Mouse (Mus musculus) C2C12 (cell line): Measurements from ENCODE around the gene Mastl. TPM values are rescaled to one million over a fixed set of nuclear protein-coding genes. Genes with fewer than 3 reads are reported as not detected.

Source experiments
- H3K27me3 ChIP-seq: one replicate; pipeline ENCODE4 v1.6.1; 2011; ENCODE audit not compliant: control insufficient read depth, insufficient read depth, insufficient read length
- H3K36me3 ChIP-seq: one replicate; pipeline ENCODE4 v1.6.1; 2011; ENCODE audit not compliant: control insufficient read depth, insufficient read depth
- H3K4me3 ChIP-seq: one replicate; pipeline ENCODE4 v1.5.1; 2011; ENCODE audit warnings: mild to moderate bottlenecking, control low read depth; ENCODE audit not compliant: poor library complexity, insufficient read depth, severe bottlenecking
- H3K79me2 ChIP-seq: one replicate; pipeline ENCODE4 v1.6.1; 2011; ENCODE audit not compliant: control insufficient read depth, insufficient read depth
- H3K79me3 ChIP-seq: one replicate; pipeline ENCODE4 v1.6.1; 2011; ENCODE audit warnings: low read depth, control low read depth
- H3ac ChIP-seq: one replicate; pipeline ENCODE3; 2011; ENCODE audit warnings: low read depth; ENCODE audit not compliant: control insufficient read depth, insufficient read length
- CEBPB ChIP-seq: IDR thresholded peaks from one replicate; pipeline ENCODE4 v1.6.1; 2011; ENCODE audit warnings: low read depth, mild to moderate bottlenecking, control low read depth, moderate library complexity
- CTCF ChIP-seq: IDR thresholded peaks from one replicate; pipeline ENCODE4 v1.5.1; 2011; ENCODE audit not compliant: control insufficient read depth, insufficient read depth, insufficient read length
- FOSL1 ChIP-seq: IDR thresholded peaks from one replicate; pipeline ENCODE4 v1.8.0; 2011; ENCODE audit warnings: mild to moderate bottlenecking, low read length; ENCODE audit not compliant: poor library complexity, insufficient read depth, severe bottlenecking
- MAX ChIP-seq: IDR thresholded peaks from one replicate; pipeline ENCODE4 v1.6.1; 2011; ENCODE audit warnings: mild to moderate bottlenecking, control low read depth
- MYOD1 ChIP-seq: IDR thresholded peaks from one replicate; pipeline ENCODE4 v1.6.1; 2011; ENCODE audit warnings: low read depth; ENCODE audit not compliant: control insufficient read depth, insufficient read length
- MYOG ChIP-seq: IDR thresholded peaks from one replicate; pipeline ENCODE4 v1.6.1; 2011; ENCODE audit not compliant: control insufficient read depth, insufficient read length; ENCODE audit errors: extremely low read depth
- USF1 ChIP-seq: IDR thresholded peaks from one replicate; pipeline ENCODE4 v1.6.1; 2011; ENCODE audit warnings: low read depth, mild to moderate bottlenecking, control low read depth, moderate library complexity
- polyA plus RNA-seq: library from polyadenylated mRNA; unstranded; fragments of >200 nt; fragmentation: generic; extraction: Trizol; gene quantifications from one replicate; pipeline ENCODE4 v1.2.1, GENCODE M21; 2012; ENCODE audit warnings: missing spikeins

The Mastl gene
- polyA plus RNA-seq, 1 experiment, result 3.7 TPM

DNA sequence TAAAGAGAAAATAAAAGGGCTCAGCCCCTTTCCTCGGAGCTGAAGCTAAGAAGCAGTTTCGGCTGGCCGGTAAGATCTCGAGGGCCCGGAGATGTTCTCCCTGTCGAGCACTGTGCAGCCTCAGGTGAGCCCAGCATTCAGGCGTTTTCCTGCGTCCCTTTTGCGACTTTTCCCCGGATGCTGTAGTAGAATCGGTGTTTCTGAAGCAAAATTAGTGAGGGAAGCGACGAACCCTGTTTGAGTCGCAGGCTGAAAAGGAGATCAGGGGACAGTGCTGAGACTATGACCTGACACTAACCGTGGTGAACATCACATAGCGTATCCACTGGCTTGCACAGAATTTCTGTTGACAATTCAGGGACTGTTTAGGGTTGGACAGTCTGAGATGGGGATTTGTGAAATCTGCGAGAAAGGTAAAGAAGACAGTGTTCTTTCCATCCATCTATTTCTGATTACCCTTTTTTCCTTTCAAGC lies 821 bp upstream of the Mastl start:
- Histone ChIP-seq H3K27me3 (no peaks in the 10 kb centered on the region), H3ac (peak overlapping the region; percentile 90), H3K36me3 (peaks cover 15% of the 10 kb centered on the region), H3K79me3 (peaks cover 80% of the 10 kb centered on the region), H3K79me2 (peaks cover 94% of the 10 kb centered on the region), H3K4me3 (peak overlapping the region; percentile 93)
- no peak for TF ChIP-seq MAX
- no peak for TF ChIP-seq CTCF
- no peak for TF ChIP-seq CEBPB
- TF ChIP-seq MYOG, result no peak
- no peak for TF ChIP-seq FOSL1
- TF ChIP-seq MYOD1, result no peak
- TF ChIP-seq USF1, result no peak

DNA sequence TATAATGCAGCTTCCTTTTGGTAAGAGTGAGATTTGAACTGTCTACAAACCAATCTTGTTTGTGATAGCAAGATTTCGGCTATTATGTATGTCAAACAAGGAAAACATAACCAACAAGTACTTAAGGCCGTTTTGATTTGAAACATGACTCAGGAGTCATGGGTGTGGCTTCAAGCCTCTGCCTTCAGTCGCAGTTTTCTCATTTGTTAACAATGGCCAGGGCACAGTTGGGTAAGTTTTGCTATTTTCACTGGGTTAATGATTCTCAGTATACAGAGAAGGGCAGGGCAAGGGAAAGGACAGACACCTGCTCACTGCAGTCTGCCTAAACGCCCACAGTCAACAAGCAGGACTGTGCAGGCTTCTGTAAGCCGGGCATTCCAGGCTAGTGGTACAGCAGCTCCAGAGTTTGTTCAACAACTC lies 614 bp downstream of the Mastl start:
- peak overlapping the region; percentile 80 for H3ac ChIP-seq
- TF ChIP-seq MAX (no peak), MYOD1 (no peak), MYOG (no peak), CEBPB (no peak), CTCF (no peak), USF1 (no peak), FOSL1 (no peak)
- H3K36me3 ChIP-seq, result peaks cover 21% of the 10 kb centered on the region
- peaks cover 72% of the 10 kb centered on the region for H3K79me3 ChIP-seq
- H3K79me2 ChIP-seq, result peaks cover 93% of the 10 kb centered on the region
- no peaks in the 10 kb centered on the region for H3K27me3 ChIP-seq
- peak overlapping the region; percentile 93 for H3K4me3 ChIP-seq

DNA sequence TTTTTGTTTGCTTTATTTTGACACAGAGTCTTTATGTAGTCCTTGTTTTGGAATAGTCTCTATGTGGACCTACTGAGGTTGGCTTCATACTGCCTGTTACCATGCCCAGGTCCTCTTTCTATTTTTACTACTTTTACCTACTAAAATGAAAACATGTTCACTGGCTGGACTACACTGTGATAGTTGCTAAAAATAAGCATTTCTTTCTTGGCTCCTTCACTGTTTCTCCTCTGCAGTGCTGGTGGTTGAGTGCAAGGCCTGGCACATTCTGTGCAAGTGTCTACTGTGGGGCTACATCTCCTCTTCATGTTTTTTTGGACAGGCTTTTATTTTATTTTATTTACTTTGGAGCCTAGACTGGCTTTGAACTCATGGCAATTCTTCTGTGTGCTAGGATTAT lies 36.3 kb downstream of the Mastl start:
- H3ac ChIP-seq, result no peak overlapping the region
- H3K27me3 ChIP-seq, result no peaks in the 10 kb centered on the region
- H3K79me3 ChIP-seq, result no peaks in the 10 kb centered on the region
- TF ChIP-seq MYOD1 (no peak), MAX (no peak), MYOG (no peak), USF1 (no peak), CEBPB (no peak), CTCF (no peak), FOSL1 (no peak)
- H3K79me2 ChIP-seq, result no peaks in the 10 kb centered on the region
- peaks cover 64% of the 10 kb centered on the region for H3K36me3 ChIP-seq
- no peak overlapping the region for H3K4me3 ChIP-seq

DNA sequence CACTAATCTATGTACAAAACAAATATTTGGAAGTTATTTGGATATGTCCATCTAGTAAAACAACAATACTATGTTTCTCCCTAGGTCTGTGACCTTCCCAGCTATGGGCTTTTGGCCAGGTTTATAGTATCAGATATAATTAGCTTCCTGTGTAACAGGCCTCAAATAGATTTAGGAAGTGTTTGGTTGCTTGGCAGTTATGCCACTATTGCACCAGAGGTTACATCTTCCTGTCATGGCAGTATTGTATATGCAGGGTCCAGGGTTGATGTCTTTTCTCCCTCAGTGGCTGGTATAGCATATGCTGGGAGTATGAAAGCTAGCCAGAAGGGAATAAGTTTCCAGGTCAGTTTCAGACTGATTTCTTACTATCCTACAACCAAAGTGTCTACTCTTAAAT lies 53.6 kb downstream of the Mastl start:
- Histone ChIP-seq H3ac (no peak overlapping the region), H3K79me3 (no peaks in the 10 kb centered on the region)
- TF ChIP-seq MAX (no peak), FOSL1 (no peak), MYOD1 (no peak), CEBPB (no peak), USF1 (no peak), MYOG (no peak), CTCF (no peak)

DNA sequence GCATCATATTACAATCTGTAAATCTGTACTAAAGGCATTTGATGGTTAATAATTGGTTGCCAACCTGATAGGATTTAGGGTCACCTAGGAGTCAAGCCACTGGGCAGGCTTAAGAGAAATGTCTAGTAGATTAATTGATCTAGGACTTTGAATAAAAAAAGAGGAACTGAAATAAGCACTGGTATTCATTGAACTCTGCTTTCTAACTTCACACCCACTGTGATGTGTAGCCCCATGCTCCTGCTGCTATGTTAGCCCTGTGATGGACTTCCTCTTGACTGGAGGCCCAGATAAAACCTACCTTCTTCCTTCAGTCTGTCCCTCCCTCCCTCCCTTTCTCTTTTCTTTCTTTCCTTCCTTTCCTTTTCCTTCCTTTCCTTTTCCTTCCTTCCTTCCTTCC lies 58.8 kb downstream of the Mastl start:
- H3K79me3 ChIP-seq, result no peaks in the 10 kb centered on the region
- H3K36me3 ChIP-seq, result peaks cover 34% of the 10 kb centered on the region
- no peak overlapping the region for H3ac ChIP-seq
- H3K4me3 ChIP-seq, result no peak overlapping the region
- TF ChIP-seq MAX (no peak), CTCF (no peak), FOSL1 (no peak), USF1 (no peak), CEBPB (no peak), MYOG (no peak), MYOD1 (no peak)
- no peaks in the 10 kb centered on the region for H3K27me3 ChIP-seq
- no peaks in the 10 kb centered on the region for H3K79me2 ChIP-seq

More for the DNA sequence above, 53.6 kb downstream of the Mastl start:
- Histone ChIP-seq H3K27me3 (no peaks in the 10 kb centered on the region), H3K36me3 (peaks cover 16% of the 10 kb centered on the region), H3K4me3 (no peak overlapping the region), H3K79me2 (no peaks in the 10 kb centered on the region)

DNA sequence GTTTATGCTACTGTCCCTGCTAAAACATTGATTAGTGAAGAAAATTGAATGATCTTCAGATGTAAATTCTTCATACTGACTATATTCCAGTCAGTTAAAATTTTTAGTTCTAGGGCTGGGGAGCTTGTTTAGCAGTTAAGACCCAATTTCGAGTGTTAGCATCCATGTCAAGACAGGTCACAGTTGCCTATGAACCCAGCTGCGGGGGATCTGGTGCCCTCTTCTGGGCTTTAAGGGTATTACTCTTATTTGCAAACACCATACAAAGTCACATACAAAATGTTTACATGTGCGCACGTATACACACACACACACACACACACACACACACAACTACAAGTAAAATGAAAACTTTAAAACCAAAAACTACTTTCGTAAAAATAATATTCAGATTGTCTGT lies 63.6 kb downstream of the Mastl start:
- H3K79me3 ChIP-seq, result no peaks in the 10 kb centered on the region
- no peak overlapping the region for H3ac ChIP-seq
- TF ChIP-seq USF1, result no peak
- no peak for TF ChIP-seq CTCF
- no peak for TF ChIP-seq FOSL1
- TF ChIP-seq MYOG, result no peak
- no peak for TF ChIP-seq MAX
- no peak for TF ChIP-seq CEBPB
- TF ChIP-seq MYOD1, result no peak
- no peaks in the 10 kb centered on the region for H3K79me2 ChIP-seq
- no peak overlapping the region for H3K4me3 ChIP-seq
- no peaks in the 10 kb centered on the region for H3K27me3 ChIP-seq
- peaks cover 45% of the 10 kb centered on the region for H3K36me3 ChIP-seq
